Mouse (Mus musculus) spleen, adult 2 months (tissue): ENCODE data around the gene Bckdk.

Experiments used
- CTCF ChIP-seq: fragments of 200-500 bp; IDR thresholded peaks from 2 replicates; pipeline ENCODE4 v1.5.1; 2011; ENCODE audit warnings: mild to moderate bottlenecking, inconsistent platforms; ENCODE audit not compliant: insufficient read depth, insufficient read length, insufficient replicate concordance; ENCODE audit errors: extremely low read depth
- POLR2A ChIP-seq: fragments of 200-500 bp; IDR thresholded peaks from 2 replicates; pipeline ENCODE4 v1.6.1; 2011; ENCODE audit warnings: low read depth, low read length, inconsistent platforms

GRCm38 (mm10) chr7:127870136-127870821 is 33.6 kb upstream of the Bckdk start:
- TF ChIP-seq CTCF, result no peak
- no peak for TF ChIP-seq POLR2A
